Mouse (Mus musculus) heart, adult 9 months (tissue): ENCODE measurements around the gene Tmem259.

Source experiments
- DNase-seq, 2 experiments: peaks; one replicate each; pipeline ENCODE4 v3.0.0; 2022; ENCODE audit warnings: low spot score in 2 of 2

Tmem259 gene

DNA sequence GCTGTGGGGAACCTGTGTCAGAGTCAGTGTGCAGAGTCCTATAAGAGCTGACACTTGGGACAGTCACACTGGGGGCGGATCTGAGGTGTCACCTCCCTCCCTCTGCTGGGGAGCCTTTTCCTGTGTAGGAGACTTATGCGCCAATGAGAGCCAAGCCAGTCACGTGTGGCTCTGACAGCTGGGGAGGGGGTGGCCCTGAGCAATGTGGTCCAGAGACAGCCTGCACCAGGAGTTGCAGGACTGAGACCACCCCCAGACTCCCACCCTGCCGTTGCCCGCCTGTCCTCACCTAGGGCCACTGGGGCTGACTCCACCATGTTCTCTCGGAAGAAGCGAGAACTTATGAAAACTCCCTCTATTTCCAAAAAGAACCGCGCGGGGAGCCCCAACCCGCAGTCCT, 32.4 kb upstream of the Tmem259 start, which contains the start of gene Arhgap45:
Gene Arhgap45, plus strand, starts transcription at position 143 of the 400 bp plus-strand sequence.
- peak in 1 of 2 experiments; percentile 67 for DNase-seq

DNA sequence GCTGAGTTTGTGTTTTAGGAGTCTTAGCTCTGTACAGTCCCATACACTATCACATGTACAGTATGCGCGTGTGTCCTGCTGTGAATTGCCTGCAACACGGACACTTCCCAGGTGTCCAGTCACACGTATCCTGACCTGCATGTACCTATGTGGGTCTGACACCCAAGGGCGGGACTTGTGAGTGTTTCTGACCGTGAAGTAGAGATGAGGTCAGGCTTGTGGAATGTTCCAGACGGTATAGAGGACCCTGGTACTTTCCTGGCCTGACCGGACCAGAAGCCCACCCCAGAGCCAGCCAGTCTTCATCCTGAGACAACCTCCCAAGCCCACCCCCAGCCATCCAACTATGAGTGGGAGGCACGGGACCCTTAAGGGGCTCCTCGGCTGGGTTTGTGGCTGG, 31.5 kb upstream of the Tmem259 start:
- no peak for DNase-seq

DNA sequence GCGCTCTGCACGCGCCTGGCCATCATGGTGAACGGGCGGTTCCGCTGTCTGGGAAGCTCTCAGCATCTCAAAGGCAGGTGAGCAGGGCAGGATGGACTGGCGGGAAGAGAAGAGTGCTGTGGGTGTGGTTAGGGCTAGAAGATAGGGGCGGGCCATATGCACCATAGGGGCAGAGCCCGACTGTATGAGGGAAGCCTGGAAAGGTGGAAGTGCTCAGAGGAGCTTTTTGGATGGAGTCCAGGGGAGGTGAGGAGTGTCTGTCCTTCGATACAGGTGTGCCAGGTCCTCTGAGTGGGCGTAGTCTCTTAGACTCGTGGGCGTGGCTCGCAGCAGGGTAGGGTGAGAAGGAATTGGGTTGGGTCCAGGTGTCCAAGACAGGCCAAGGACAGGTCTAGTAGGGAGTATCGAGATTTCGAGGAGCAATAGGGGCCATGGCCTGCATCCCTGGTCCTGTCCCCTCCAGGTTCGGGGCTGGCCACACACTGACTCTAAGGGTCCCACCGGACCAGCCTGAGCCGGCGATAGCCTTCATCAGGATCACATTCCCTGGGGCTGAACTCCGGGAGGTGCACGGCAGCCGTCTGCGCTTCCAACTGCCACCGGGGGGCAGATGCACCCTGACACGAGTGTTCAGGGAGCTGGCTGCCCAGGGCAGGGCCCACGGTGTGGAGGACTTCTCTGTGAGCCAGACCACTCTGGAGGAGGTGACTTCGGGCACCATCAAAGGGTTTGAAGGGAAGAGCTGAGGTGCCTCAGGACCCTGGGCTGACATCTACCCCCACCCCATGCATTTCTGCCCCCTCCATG, 30.6 kb upstream of the Tmem259 start:
- DNase-seq, result no peak

DNA sequence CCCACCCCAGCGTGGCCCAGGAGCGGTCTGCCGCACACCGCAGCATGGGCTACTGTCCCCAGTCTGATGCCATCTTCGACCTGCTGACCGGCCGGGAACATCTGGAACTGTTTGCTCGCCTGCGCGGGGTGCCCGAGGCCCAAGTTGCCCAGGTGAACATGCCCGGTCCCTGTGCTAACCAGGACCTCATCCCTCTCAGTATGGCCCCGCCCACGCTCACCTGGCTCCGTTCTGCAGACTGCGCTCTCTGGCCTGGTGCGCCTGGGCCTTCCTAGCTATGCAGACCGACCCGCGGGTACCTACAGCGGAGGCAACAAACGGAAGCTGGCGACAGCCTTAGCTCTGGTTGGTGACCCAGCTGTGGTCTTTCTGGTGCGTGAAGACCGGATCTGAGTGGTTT, 29.5 kb upstream of the Tmem259 start:
- no peak for DNase-seq

DNA sequence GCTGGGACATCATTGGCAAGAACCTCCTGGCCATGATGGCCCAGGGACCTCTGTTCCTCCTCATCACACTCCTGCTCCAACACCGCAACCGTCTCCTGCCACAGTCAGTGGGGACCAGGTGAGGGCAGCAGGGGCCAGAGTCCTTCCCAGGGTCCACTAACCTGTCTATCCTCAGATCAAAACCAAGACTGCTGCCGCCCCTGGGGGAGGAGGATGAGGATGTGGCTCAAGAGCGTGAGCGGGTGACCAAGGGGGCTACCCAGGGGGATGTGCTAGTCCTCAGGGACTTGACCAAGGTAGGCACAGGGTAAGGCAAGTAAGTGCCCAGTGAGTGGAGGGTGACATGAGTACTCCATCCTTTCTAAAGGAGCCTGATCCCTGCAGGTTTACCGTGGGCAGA, 27.6 kb upstream of the Tmem259 start:
- DNase-seq, result no peak

DNA sequence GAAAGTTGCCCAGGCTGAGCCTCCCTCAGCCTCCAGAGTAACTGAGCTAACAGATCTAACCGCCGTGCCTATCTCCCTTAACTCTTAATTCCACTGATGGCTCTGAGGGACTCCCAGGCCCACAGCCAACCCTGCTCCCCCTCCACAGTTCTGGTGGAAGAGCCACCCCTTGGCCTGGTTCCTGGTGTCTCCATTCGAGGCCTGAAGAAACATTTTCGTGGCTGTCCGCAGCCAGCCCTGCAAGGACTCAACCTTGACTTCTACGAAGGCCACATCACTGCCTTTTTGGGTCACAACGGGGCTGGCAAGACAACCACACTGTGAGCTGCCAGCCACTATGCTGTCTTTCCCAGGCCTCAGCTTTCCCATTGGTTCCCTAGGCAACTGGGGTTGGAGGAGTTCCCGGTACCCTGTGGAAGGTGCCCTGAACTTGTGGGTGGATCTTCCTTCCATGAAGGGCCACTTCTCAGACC, 20.1 kb upstream of the Tmem259 start:
- DNase-seq, result no peak

DNA sequence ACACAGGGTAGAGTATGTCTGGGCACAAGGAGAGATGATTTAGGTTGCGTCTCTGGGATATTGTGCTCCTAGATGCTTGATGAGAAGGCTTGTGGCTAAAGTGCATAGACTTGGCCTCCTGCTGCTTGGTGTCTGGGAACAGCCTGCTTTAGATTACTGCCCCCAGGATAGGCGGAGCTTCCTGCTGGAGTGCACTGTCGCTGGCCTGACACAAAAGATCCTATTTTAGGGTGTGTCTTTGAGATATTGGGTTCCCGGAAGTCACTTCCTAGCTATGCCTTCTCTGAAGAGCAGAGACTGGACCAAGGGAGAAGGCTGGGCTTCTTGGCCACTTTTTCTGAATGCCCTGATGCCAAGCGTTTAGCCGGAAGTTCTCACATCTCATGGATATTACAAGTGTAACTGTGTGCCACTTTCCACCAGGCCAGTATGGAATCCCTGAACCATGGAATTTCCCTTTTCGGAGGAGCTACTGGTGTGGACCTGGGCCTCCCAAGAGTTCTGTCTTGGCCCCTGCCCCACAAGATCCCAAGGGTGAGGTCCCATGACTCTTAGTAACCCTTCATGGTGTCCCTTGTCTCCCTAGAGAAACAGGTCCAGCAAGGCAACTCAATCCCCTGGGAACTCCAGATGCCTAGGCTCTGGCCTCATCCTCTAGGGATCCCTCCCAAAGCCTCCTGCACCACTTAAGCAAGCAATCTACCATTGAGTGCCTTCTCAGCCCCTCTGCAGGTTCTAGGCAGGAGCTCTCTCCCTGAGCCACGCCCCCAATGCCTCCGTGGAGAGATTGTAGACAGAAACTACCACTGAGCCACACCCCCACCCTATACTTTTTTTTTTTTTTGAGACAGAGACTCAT, 19.5 kb upstream of the Tmem259 start:
- DNase-seq, result peak in 1 of 2 experiments; percentile 56

DNA sequence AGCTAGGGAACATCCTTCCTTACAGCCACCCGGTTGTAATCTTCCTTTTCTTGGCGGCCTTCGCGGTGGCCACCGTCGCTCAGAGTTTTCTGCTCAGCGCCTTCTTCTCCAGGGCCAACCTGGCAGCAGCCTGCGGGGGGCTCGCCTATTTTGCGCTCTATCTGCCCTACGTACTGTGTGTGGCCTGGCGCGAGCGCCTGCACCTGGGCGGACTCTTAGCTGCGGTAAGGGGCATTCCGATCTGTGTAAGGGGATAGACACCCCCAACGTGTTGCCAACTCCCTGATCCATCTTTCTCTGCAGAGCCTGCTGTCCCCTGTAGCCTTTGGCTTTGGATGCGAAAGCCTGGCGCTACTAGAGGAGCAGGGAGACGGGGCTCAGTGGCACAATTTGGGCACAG, 18.7 kb upstream of the Tmem259 start:
- no peak for DNase-seq

DNA sequence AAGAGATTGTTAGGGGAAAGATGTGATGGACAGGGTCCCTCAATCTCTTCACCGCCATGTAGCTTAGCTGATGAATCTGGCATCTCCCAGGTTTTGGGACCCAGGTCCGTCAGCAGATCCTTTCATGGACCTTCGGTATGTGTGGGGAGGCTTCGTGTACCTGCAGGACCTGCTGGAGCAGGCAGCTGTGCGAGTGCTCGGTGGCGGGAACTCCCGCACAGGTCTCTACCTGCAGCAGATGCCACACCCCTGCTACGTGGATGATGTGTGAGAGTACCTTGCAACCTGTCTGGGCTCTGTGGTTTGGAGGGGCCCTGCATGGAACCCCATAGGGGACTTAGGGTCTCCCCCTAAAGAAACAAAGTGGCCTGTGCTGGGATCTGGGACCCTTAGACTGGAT, 17.8 kb upstream of the Tmem259 start:
- DNase-seq, result no peak

DNA sequence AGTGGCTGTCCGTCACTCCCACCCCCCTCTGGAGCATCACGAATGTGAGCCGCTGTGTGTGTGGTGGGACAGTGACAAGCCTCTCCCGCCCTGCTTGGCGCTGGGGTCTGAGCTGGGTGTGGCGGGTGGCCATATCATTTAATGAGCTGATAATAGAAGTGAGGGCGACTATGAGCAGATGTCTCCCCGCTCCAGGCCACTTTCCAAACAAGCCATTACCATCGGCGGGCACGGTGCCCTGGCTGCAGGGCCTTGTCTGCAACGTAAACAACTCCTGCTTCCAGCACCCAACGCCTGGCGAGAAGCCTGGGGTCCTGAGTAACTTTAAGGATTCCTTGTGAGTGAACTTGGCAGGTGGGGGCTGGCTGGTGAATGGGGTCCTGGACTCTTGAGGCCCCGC, 13.7 kb upstream of the Tmem259 start:
- DNase-seq, result peak in 1 of 2 experiments; percentile 57

DNA sequence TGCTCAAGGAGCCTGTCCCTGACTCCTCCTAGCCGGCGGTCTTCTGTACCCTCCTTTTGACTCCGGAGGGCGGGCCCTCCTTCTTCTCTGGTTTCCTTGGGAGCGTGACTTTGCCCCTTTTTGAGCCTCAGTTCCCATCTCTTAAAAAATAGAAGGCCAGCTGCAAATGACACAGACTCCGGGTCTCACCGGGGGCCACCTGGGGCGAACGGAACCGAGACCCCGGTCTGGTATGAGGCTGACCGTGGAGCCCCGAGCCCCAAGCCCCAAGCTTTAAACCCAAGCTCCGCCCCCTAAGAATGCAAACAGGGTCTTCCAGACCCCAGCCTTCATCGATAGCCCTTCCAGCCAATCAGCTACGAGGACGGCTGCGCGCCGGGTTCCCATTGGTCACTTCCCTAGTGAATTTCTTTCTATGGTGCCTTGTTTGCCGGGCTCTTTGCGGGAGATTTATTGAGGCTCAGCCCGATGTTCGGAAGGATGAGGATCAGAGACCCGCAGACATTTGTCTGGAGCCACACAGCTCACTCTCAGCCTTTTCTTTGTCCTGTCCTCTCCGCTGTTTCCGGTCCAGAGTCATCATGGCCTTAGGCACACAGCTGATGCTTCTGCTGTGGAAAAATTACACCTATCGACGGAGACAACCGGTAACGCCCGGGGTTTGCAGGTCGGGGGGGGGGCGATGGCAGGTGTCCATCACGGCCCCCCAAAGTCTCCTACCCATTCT, 13.1 kb upstream of the Tmem259 start:
- DNase-seq, result peak; percentile 66 to 84

DNA sequence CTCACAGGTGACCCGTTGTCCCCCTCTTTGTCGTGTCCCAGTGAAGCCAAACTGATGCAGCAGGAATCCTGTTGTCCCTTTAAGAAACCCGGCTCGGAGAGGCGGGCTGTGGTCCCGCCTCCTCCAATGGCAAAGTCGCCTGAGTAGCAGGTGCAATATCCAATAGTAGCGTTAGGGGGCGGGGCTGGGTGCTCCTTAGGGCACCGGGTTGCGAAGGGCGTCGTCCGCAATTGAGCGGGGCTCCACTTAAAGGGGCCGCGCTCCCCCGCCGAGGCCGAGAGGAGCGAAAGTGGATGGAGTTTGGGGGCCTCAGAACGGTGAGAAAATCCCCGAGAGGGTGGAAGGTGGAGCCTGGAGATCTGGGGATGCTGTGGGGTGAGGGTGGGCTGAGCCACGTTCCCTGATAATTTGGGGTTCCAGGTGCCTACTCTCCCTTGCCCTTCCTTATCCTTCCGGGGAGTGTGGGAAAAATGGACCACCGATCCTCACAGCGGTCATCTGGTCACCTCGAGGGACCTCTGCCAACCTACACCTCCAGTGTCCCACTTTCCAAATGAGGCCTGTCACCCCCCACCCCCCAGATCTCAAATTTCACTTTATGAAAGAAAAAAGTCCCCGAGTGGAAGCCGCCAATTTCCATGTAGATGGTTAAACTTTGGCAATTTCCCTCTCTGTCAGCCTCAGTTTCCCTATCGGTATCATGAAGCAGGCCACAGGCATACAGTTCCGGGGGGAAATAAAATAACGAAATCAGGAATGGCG, 12.3 kb upstream of the Tmem259 start, which contains the start of gene Abca7:
Gene Abca7, plus strand, starts transcription at position 223 of the 762 bp plus-strand sequence.
- peak; percentile 95 to 96 for DNase-seq

DNA sequence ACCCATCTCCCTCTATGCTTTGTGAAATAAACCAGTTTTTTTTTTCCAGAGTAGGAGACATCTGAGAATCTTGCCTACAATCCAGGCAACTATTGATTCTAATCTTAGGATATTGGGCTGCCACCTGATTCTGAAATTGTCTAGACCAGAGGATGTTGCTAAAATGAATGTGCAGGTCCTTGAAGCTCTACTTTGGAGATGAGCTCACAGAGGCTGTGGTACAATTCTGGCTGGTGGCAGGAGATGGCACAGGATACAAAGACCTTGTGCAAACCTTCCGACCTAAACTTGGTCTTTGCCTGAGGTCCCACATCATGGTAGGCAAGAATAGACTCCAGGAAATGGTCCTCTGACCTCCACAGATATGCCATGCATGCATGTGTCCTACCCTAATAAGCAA, 11.5 kb upstream of the Tmem259 start:
- DNase-seq, result no peak

DNA sequence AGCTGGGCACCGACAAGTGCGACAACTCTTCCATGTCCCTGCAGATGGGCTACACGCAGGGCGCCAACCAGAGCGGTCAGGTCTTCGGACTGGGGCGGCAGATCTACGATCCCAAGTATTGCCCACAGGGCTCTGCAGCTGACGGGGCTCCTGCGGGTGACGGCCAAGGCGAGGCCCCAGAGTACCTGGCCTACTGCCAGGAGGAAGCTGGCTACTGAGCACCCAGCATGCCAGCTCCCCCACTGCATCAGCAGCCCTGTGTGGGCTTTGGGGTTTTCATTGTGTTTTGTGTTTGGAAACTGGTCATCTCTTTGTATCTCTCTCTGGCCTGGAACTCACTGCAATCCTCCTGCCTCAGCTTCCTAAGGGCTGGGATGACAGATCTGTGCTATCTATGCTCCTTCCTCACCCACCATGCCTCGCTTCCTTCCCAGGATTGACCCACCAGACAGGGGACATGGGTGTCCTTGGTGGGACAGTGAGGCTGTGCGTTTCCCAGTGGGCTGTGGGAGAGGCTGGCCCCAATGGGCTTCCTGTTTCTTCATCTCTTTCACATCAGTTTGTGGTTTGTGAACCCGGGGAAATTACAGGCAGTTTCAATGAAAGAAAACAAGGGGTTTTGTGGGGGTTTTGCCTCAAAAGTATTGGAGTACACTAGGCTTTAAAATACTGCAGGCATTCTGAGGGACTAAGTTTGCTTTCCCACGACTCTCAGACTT, 10.4 kb upstream of the Tmem259 start:
- DNase-seq, result no peak

DNA sequence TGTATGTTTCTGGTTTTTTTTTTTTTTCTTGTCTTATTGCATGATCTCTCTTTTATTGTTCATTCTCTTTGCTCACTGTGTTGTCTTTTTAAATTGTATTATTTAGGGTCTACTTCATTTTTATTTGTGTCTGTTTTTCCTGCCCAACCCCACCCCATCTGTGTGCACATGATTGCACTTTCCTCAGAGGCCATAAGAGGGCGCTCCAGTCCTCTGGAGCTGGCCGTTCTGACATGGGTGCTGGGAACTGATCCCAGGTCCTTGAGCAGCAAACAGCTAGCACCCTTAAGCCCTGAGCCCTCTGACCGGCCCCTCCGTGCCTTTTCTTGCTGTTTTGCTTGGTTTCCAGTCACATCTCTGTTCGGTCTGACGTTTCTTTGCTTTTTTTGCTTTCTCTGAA, 7.4 kb upstream of the Tmem259 start:
- DNase-seq, result no peak

DNA sequence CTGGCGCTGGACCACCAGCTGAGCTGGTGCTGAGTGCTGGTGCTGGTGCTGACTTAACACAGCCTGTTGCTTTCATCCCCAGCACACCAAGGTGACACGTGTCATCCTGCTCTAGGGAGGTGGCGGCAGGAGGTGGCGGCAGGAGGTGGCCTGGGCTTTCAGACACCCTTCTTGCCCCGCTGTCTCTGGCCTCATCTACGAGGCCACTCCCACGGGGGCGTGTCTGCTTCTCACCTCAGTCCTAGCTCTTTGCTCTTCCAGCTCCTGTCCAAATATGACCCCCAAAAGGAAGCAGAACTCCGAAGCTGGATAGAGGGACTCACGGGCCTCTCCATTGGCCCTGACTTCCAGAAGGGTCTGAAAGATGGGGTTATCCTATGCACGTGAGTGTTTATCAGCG, 7.0 kb upstream of the Tmem259 start:
- no peak for DNase-seq

DNA sequence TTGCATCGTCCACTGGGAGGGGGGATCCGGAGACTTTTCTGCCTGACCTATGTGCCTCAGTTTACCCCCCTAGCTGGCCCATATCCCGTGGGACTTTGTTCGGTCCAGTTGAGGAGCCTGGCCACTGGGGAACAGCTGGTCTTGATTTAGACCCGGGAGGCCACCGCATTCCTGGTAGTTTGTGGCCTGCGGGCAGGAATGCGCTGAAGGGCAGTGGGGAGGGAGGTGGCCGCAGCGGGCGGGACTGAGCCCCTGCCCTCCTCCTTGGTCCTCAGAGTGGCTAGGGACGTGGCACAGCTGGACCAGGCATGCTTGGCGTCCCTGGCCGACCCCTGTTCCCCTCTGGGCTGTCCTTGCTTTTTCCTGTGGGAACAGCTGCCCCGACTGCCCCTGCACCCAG, 5.7 kb upstream of the Tmem259 start:
- DNase-seq, result no peak

DNA sequence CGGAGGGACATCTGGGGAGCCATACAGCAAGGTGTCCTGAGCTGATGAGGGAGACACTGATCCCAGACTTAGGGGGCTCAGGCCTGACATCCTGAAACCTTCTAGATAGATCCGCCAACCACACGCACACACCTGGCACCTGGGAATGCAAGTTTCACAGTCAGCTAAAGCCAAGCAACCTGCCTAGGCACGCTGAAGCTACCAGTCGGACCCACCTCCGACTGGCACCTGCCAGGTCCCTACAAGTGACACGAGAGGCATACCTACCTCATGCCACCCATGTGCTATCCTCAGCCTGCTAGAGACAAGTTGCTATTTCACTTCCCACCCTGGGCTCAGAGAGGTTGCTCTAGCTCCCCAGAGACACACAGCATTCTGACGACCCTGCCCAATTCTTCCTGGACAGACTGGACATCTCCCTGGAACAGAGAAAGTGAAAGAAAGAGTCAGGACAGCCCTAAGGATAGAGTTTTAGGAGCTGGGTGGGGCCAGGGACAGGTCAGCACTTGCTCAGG, 5.2 kb upstream of the Tmem259 start:
- DNase-seq, result no peak

DNA sequence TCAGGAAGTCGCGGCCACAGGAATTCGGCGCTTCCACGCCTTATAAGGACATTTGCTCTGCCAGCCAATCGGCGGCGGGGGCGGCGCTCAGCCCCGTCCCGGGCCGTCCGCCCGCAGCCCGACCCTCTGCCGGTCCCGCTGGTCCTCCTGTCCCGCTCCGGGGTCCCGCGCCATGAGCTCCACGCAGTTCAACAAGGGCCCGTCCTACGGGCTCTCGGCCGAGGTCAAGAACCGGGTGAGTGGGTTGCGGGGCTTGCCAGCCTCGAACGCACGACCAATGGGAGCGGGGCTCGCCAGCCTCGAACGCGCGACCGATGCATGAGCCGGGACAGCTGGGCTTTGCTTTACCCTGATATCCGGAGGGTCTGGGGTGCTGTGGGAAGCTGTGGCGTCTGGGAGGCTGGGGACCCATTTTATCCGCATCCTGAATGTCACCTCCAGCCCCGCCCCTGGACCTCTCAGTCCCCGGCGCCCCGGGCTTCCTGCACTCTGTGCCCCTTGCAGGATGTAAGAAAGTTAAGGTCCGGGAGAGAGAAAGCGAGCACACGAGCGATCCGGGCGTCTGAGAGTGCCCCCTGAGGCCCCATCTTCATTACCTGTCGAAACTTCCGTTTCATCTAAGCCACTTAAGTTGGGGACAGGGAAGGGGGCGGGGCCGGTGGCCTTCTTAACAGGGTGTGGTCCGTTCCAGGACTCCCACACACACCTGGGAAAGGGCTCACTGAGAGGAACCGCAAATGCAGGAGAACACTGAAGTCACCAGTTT, 4.6 kb upstream of the Tmem259 start, which contains the start of gene Cnn2:
Gene Cnn2, plus strand, starts transcription at position 79 of the 766 bp plus-strand sequence.
- peak; percentile 80 for DNase-seq
